Mouse (Mus musculus) spleen, postnatal 36 days (tissue): ENCODE results near the gene Anks1.

Experiments used
- DNase-seq, 2 experiments: peaks; one replicate each; pipeline ENCODE4 v3.0.0; 2022; ENCODE audit warnings: low spot score in 2 of 2, mixed read lengths in 1 of 2

Gene Anks1

GRCm38 (mm10) chr17:28019785-28020696, 110.9 kb downstream of the Anks1 start:
- no peak for DNase-seq

GRCm38 (mm10) chr17:28021911-28022310, 112.8 kb downstream of the Anks1 start:
- no peak for DNase-seq

- no peak for DNase-seq
Observed at GRCm38 (mm10) chr17:28022854-28023655, 113.9 kb downstream of the Anks1 start.

GRCm38 (mm10) chr17:28025541-28025961, 116.4 kb downstream of the Anks1 start:
- no peak for DNase-seq

GRCm38 (mm10) chr17:28026111-28026872, 117.2 kb downstream of the Anks1 start:
- no peak for DNase-seq

GRCm38 (mm10) chr17:28027197-28027596, 118.1 kb downstream of the Anks1 start:
- no peak for DNase-seq

GRCm38 (mm10) chr17:28028236-28028635, 119.1 kb downstream of the Anks1 start:
- no peak for DNase-seq

GRCm38 (mm10) chr17:28029308-28029707, 120.2 kb downstream of the Anks1 start:
- DNase-seq, result no peak

- no peak for DNase-seq
Observed at GRCm38 (mm10) chr17:28030446-28030845, 121.3 kb downstream of the Anks1 start.

- DNase-seq, result no peak
Observed at GRCm38 (mm10) chr17:28031281-28031941, 122.3 kb downstream of the Anks1 start.

GRCm38 (mm10) chr17:28032219-28032618, 123.1 kb downstream of the Anks1 start:
- DNase-seq, result no peak

- no peak for DNase-seq
Observed at GRCm38 (mm10) chr17:28033046-28033580, 124.0 kb downstream of the Anks1 start.

GRCm38 (mm10) chr17:28034986-28035385, 125.9 kb downstream of the Anks1 start:
- no peak for DNase-seq

GRCm38 (mm10) chr17:28036813-28037756, 128.0 kb downstream of the Anks1 start:
- DNase-seq, result no peak

- no peak for DNase-seq
Observed at GRCm38 (mm10) chr17:28040620-28041019, 131.5 kb downstream of the Anks1 start.

- no peak for DNase-seq
Observed at GRCm38 (mm10) chr17:28041298-28041697, 132.2 kb downstream of the Anks1 start.

- no peak for DNase-seq
Observed at GRCm38 (mm10) chr17:28042299-28042771, 133.2 kb downstream of the Anks1 start.

GRCm38 (mm10) chr17:28047017-28047416, 137.9 kb downstream of the Anks1 start:
- DNase-seq, result no peak

- no peak for DNase-seq
Observed at GRCm38 (mm10) chr17:28047520-28047919, 138.4 kb downstream of the Anks1 start.

GRCm38 (mm10) chr17:28048425-28048824, 139.3 kb downstream of the Anks1 start:
- DNase-seq, result no peak
